Mouse (Mus musculus): ENCODE measurements around the gene Acox3. TPM values are rescaled to one million over a fixed set of nuclear protein-coding genes. Genes with fewer than 3 reads are reported as not detected.

Acox3 gene
- polyA plus RNA-seq, 1 experiment from 2014 or later: 13.9 TPM

- H3K4me3 ChIP-seq (ENCODE audit: low read length): no peak overlapping the region
- no peak overlapping the region for H3K4me2 ChIP-seq (ENCODE audit: low read depth, low read length)
- H3K4me1 ChIP-seq (replicated peaks; ENCODE audit: control insufficient read depth, insufficient read depth, low read length): peaks cover 25% of the 10 kb centered on the region
- H3K9ac ChIP-seq (ENCODE audit: low read length): no peak overlapping the region
- WGBS: 47% methylated on average over 2 of the region's 2 CpGs
- H3K27me3 ChIP-seq (ENCODE audit: control insufficient read depth, insufficient read depth, low read depth, low read length): no peaks in the 10 kb centered on the region
- H3K36me3 ChIP-seq (ENCODE audit: control insufficient read depth, insufficient read depth, low read length): no peaks in the 10 kb centered on the region
- no peaks in the 10 kb centered on the region for H3K9me3 ChIP-seq (ENCODE audit: control insufficient read depth, low read length)
- H3K27ac ChIP-seq (ENCODE audit: low read length): peak overlapping the region; percentile 70
- ATAC-seq (ENCODE audit: low read depth): peak; percentile 11; the same call in 1 of the 2 replicates
Measured at GRCm38 (mm10) chr5:35648230-35648629, 65.4 kb downstream of the Acox3 start.

- no peak overlapping the region for H3K4me3 ChIP-seq (ENCODE audit: low read length)
- WGBS: 84% methylated on average over 3 of the region's 3 CpGs
- no peaks in the 10 kb centered on the region for H3K27me3 ChIP-seq (ENCODE audit: control insufficient read depth, insufficient read depth, low read depth, low read length)
- no peak overlapping the region for H3K4me2 ChIP-seq (ENCODE audit: low read depth, low read length)
- H3K27ac ChIP-seq (ENCODE audit: low read length): no peak overlapping the region
- H3K9ac ChIP-seq (ENCODE audit: low read length): no peak overlapping the region
- peaks cover 2% of the 10 kb centered on the region; the same call in 1 of the 2 replicates for H3K4me1 ChIP-seq (replicated peaks; ENCODE audit: control insufficient read depth, insufficient read depth, low read length)
- no peaks in the 10 kb centered on the region for H3K9me3 ChIP-seq (ENCODE audit: control insufficient read depth, low read length)
- no peak for ATAC-seq (ENCODE audit: low read depth)
- no peaks in the 10 kb centered on the region for H3K36me3 ChIP-seq (ENCODE audit: control insufficient read depth, insufficient read depth, low read length)
Measured at GRCm38 (mm10) chr5:35652319-35652718, 69.5 kb downstream of the Acox3 start.

- H3K4me1 ChIP-seq (replicated peaks; ENCODE audit: control insufficient read depth, insufficient read depth, low read length): peaks cover 2% of the 10 kb centered on the region; the same call in 1 of the 2 replicates
- no peak overlapping the region for H3K4me3 ChIP-seq (ENCODE audit: low read length)
- H3K36me3 ChIP-seq (ENCODE audit: control insufficient read depth, insufficient read depth, low read length): no peaks in the 10 kb centered on the region
- no peak overlapping the region for H3K27ac ChIP-seq (ENCODE audit: low read length)
- H3K9me3 ChIP-seq (ENCODE audit: control insufficient read depth, low read length): no peaks in the 10 kb centered on the region
- no peaks in the 10 kb centered on the region for H3K27me3 ChIP-seq (ENCODE audit: control insufficient read depth, insufficient read depth, low read depth, low read length)
- no peak overlapping the region for H3K9ac ChIP-seq (ENCODE audit: low read length)
- 89% methylated on average over 13 of the region's 13 CpGs for WGBS
- H3K4me2 ChIP-seq (ENCODE audit: low read depth, low read length): no peak overlapping the region
- ATAC-seq (ENCODE audit: low read depth): no peak
Measured at GRCm38 (mm10) chr5:35652872-35653271, 70.0 kb downstream of the Acox3 start.

- no peak overlapping the region; the same call in 1 of the 2 replicates for H3K27ac ChIP-seq (ENCODE audit: low read length)
- H3K4me1 ChIP-seq (replicated peaks; ENCODE audit: control insufficient read depth, insufficient read depth, low read length): no peaks in the 10 kb centered on the region; the same call in 1 of the 2 replicates
- H3K4me3 ChIP-seq (ENCODE audit: low read length): no peak overlapping the region
- WGBS: 55% methylated on average over 9 of the region's 9 CpGs
- no peak overlapping the region for H3K9ac ChIP-seq (ENCODE audit: low read length)
- H3K9me3 ChIP-seq (ENCODE audit: control insufficient read depth, low read length): no peaks in the 10 kb centered on the region
- no peak overlapping the region for H3K4me2 ChIP-seq (ENCODE audit: low read depth, low read length)
- H3K27me3 ChIP-seq (ENCODE audit: control insufficient read depth, insufficient read depth, low read depth, low read length): no peaks in the 10 kb centered on the region
- ATAC-seq (ENCODE audit: low read depth): 0 out of 2 replicates have a peak, but pooled peaks have one; percentile 36
- H3K36me3 ChIP-seq (ENCODE audit: control insufficient read depth, insufficient read depth, low read length): no peaks in the 10 kb centered on the region
Measured at GRCm38 (mm10) chr5:35653743-35654395, 71.0 kb downstream of the Acox3 start.

GRCm38 (mm10) chr5:35655753-35656485 is 73.1 kb downstream of the Acox3 start:
- ATAC-seq (ENCODE audit: low read depth): no peak

GRCm38 (mm10) chr5:35659503-35659902 is 76.7 kb downstream of the Acox3 start:
- H3K4me1 ChIP-seq (replicated peaks; ENCODE audit: control insufficient read depth, insufficient read depth, low read length): peaks cover 7% of the 10 kb centered on the region
- WGBS: 49% methylated on average over 3 of the region's 3 CpGs
- ATAC-seq (ENCODE audit: low read depth): no peak
- no peaks in the 10 kb centered on the region for H3K36me3 ChIP-seq (ENCODE audit: control insufficient read depth, insufficient read depth, low read length)
- no peak overlapping the region for H3K4me3 ChIP-seq (ENCODE audit: low read length)
- no peak overlapping the region for H3K9ac ChIP-seq (ENCODE audit: low read length)
- no peak overlapping the region for H3K27ac ChIP-seq (ENCODE audit: low read length)
- H3K9me3 ChIP-seq (ENCODE audit: control insufficient read depth, low read length): no peaks in the 10 kb centered on the region
- H3K27me3 ChIP-seq (ENCODE audit: control insufficient read depth, insufficient read depth, low read depth, low read length): no peaks in the 10 kb centered on the region
- no peak overlapping the region for H3K4me2 ChIP-seq (ENCODE audit: low read depth, low read length)

More at GRCm38 (mm10) chr5:35655753-35656485, 73.1 kb downstream of the Acox3 start:
- H3K4me1 ChIP-seq (replicated peaks; ENCODE audit: control insufficient read depth, insufficient read depth, low read length): no peaks in the 10 kb centered on the region; the same call in 1 of the 2 replicates
- H3K27me3 ChIP-seq (ENCODE audit: control insufficient read depth, insufficient read depth, low read depth, low read length): no peaks in the 10 kb centered on the region
- H3K36me3 ChIP-seq (ENCODE audit: control insufficient read depth, insufficient read depth, low read length): no peaks in the 10 kb centered on the region
- WGBS: 87% methylated on average over 10 of the region's 10 CpGs
- H3K27ac ChIP-seq (ENCODE audit: low read length): no peak overlapping the region
- H3K4me2 ChIP-seq (ENCODE audit: low read depth, low read length): no peak overlapping the region
- H3K9ac ChIP-seq (ENCODE audit: low read length): no peak overlapping the region
- no peak overlapping the region for H3K4me3 ChIP-seq (ENCODE audit: low read length)
- H3K9me3 ChIP-seq (ENCODE audit: control insufficient read depth, low read length): no peaks in the 10 kb centered on the region

- H3K36me3 ChIP-seq (ENCODE audit: control insufficient read depth, insufficient read depth, low read length): no peaks in the 10 kb centered on the region
- H3K4me1 ChIP-seq (replicated peaks; ENCODE audit: control insufficient read depth, insufficient read depth, low read length): peaks cover 7% of the 10 kb centered on the region
- no peak overlapping the region for H3K4me2 ChIP-seq (ENCODE audit: low read depth, low read length)
- 60% methylated on average over 6 of the region's 6 CpGs for WGBS
- H3K27me3 ChIP-seq (ENCODE audit: control insufficient read depth, insufficient read depth, low read depth, low read length): no peaks in the 10 kb centered on the region
- H3K9me3 ChIP-seq (ENCODE audit: control insufficient read depth, low read length): no peaks in the 10 kb centered on the region
- no peak overlapping the region for H3K4me3 ChIP-seq (ENCODE audit: low read length)
- no peak overlapping the region for H3K9ac ChIP-seq (ENCODE audit: low read length)
- ATAC-seq (ENCODE audit: low read depth): no peak
- H3K27ac ChIP-seq (ENCODE audit: low read length): no peak overlapping the region
Measured at GRCm38 (mm10) chr5:35661210-35661609, 78.4 kb downstream of the Acox3 start.

- no peak overlapping the region for H3K4me2 ChIP-seq (ENCODE audit: low read depth, low read length)
- H3K9me3 ChIP-seq (ENCODE audit: control insufficient read depth, low read length): no peaks in the 10 kb centered on the region
- H3K36me3 ChIP-seq (ENCODE audit: control insufficient read depth, insufficient read depth, low read length): no peaks in the 10 kb centered on the region
- no peak overlapping the region for H3K27ac ChIP-seq (ENCODE audit: low read length)
- peaks cover 7% of the 10 kb centered on the region for H3K4me1 ChIP-seq (replicated peaks; ENCODE audit: control insufficient read depth, insufficient read depth, low read length)
- WGBS: 69% methylated on average over 9 of the region's 9 CpGs
- no peak for ATAC-seq (ENCODE audit: low read depth)
- no peak overlapping the region for H3K9ac ChIP-seq (ENCODE audit: low read length)
- H3K4me3 ChIP-seq (ENCODE audit: low read length): no peak overlapping the region
- no peaks in the 10 kb centered on the region for H3K27me3 ChIP-seq (ENCODE audit: control insufficient read depth, insufficient read depth, low read depth, low read length)
Measured at GRCm38 (mm10) chr5:35662021-35662545, 79.2 kb downstream of the Acox3 start.

Data from lung, embryonic 16.5 days (tissue).